Mouse (Mus musculus): ENCODE measurements at regions not wholly inside any gene's neighbourhood (a gene's known extent, or its start where the extent isn't known, plus 50 kb on each side); places are given as distances from the start of the nearest gene placed in this dataset.

DNA sequence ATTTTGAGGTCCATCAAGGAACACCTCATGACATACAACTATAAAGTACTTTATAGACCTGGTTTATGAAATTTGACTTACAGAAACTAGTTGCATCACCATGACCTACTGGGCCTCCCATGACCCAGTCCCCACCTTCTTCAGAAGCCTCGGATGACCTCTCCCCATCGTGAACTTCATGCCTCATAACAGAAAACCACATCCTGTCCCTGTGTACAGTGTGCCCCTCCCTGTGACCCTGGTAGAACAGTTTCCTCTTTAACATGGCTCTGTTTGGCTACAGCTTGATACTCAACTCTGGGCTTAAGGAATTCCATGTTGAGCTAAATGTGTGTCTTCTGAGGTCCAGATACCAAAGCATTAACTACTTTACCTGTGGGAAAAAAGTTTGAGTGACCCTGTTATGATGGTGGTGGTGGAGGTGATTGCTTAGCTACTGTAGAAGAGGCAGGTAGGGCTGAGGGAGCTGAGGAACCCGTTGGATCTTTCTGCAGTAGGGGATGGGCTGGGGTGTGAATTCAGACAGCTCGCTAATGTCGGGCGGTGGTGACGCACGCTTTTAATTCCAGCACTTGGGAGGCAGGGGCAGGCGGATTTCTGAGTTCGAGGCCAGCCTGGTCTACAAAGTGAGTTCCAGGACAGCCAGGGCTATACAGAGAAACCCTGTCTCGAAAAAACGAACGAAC is 58.4 kb upstream of the Mdm1 start:
- no peak overlapping the region for H3K4me3 ChIP-seq (ENCODE audit: low read length)

DNA sequence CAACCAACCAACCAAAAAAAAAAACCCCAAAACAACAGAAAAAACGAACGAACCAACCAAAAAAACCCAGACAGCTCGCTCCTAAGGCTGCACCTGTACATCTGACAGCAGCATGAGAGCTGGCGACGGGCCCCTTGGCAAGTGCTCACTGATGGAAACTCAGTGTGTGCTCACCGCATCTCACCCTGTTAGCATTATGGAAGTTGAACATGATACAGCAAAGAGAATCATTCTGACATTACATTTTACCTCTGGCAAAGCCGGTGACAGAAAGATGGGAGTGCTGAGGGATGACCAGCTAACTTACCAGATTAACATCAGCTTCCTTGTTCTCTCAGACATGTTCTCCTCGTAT is 57.9 kb upstream of the Mdm1 start:
- Histone ChIP-seq H3K9ac (ENCODE audit: low read length) (no peak overlapping the region), H3K27me3 (ENCODE audit: control insufficient read depth, insufficient read depth, low read depth, low read length) (no peaks in the 10 kb centered on the region), H3K4me2 (ENCODE audit: low read depth, low read length) (no peak overlapping the region), H3K4me3 (ENCODE audit: low read length) (no peak overlapping the region), H3K36me3 (ENCODE audit: control insufficient read depth, insufficient read depth, low read length) (no peaks in the 10 kb centered on the region), H3K4me1 (replicated peaks; ENCODE audit: control insufficient read depth, insufficient read depth, low read length) (no peaks in the 10 kb centered on the region), H3K27ac (ENCODE audit: low read length) (no peak overlapping the region), H3K9me3 (ENCODE audit: control insufficient read depth, low read length) (peaks cover 2% of the 10 kb centered on the region; the same call in 1 of the 2 replicates)
- 88% methylated on average over 8 of the region's 8 CpGs for WGBS
- no peak for ATAC-seq (ENCODE audit: low read depth)

More for the DNA sequence above, 58.4 kb upstream of the Mdm1 start:
- Histone ChIP-seq H3K9ac (ENCODE audit: low read length) (no peak overlapping the region), H3K36me3 (ENCODE audit: control insufficient read depth, insufficient read depth, low read length) (no peaks in the 10 kb centered on the region), H3K27ac (ENCODE audit: low read length) (no peak overlapping the region), H3K4me1 (replicated peaks; ENCODE audit: control insufficient read depth, insufficient read depth, low read length) (no peaks in the 10 kb centered on the region), H3K27me3 (ENCODE audit: control insufficient read depth, insufficient read depth, low read depth, low read length) (no peaks in the 10 kb centered on the region), H3K9me3 (ENCODE audit: control insufficient read depth, low read length) (peaks cover 2% of the 10 kb centered on the region; the same call in 1 of the 2 replicates), H3K4me2 (ENCODE audit: low read depth, low read length) (no peak overlapping the region)
- ATAC-seq (ENCODE audit: low read depth) = no peak
- WGBS = 84% methylated on average over 13 of the region's 13 CpGs

DNA sequence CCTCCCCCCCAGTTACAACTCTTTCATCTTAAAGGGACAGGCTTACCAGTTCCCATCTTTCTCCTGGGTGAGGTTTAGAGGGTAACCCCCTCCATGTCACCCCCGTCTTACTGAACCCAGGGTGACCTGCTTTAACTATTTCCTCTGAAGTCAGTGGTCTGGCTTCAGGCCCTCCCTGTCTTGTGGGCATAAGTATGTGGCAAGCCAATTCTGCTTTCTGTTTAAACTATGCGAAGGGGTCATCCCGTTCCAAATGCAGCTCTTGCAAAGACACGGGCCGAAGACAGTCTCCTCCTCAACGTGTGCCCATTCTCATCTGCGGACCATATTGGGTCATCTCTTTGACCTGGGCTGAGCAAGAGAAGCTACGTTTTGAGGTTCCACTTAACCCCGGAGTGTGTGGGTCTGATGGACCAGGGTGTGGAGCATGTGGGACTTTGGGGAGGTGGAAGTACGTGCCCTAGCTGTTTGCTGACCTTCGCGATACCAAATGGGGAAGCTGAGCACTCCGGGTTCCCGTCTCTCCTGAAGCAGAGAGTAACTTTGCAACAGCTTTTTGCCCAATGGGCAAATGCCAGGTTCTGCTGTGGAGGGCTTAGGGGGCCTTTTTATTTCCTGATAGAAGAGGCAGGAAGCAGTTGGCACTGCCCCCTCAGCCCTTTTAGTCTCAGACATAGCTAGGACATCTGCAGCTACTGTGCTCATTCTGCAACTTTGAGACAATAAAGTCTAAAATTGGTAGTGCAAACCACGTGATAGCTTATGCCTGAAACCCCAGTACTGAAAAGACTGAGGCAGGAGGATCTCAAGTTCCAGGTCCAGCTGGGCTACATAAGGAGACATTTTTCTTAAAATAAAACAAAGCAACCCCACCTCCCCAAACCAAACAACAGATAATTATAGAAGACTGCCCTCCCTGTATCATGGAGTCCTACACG is 56.3 kb upstream of the Mdm1 start:
- H3K4me2 ChIP-seq (ENCODE audit: low read depth, low read length) = no peak overlapping the region
- no peaks in the 10 kb centered on the region for H3K36me3 ChIP-seq (ENCODE audit: control insufficient read depth, insufficient read depth, low read length)
- H3K4me1 ChIP-seq (replicated peaks; ENCODE audit: control insufficient read depth, insufficient read depth, low read length) = no peaks in the 10 kb centered on the region
- no peak overlapping the region for H3K9ac ChIP-seq (ENCODE audit: low read length)
- no peak overlapping the region for H3K4me3 ChIP-seq (ENCODE audit: low read length)
- 81% methylated on average over 16 of the region's 16 CpGs for WGBS
- no peaks in the 10 kb centered on the region for H3K9me3 ChIP-seq (ENCODE audit: control insufficient read depth, low read length)
- no peak overlapping the region for H3K27ac ChIP-seq (ENCODE audit: low read length)
- ATAC-seq (ENCODE audit: low read depth) = no peak
- H3K27me3 ChIP-seq (ENCODE audit: control insufficient read depth, insufficient read depth, low read depth, low read length) = no peaks in the 10 kb centered on the region

DNA sequence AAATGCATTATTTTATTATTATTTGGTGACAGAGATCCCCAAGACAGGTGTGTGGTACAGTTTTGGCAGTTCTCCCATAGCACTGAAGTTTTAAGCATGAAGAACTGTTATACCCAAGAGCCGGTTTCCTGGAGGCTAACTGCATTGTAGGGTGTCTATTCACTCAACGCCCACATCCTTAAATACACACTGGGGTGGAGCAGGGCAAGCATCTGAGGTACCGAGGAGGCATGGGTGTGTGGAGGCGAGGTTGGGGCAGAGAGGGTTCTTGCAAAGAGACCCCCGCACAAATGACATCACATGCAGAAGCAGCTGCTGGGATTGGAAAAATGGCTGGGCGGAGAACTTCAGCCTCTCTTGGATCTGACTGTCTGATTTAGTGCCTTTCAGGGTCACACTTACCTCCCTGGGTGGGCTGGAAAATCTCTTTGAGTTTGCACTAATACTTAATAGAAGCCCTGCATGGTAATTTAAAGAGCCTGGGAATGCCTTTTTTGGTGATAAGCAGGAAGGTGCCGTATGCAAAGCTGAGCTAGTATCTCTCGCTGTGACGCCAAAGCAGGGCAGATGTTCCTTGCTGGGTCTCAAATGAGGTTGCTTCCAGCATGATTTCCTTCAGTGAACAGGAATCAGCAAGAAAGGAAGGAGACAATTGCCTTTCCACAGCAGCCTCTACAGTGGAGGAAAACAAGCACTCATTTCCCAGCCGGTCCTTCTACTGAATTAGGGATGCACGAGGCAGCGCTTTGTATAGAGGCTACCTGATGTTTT is 53.9 kb upstream of the Mdm1 start:
- WGBS = 28% methylated on average over 12 of the region's 12 CpGs

DNA sequence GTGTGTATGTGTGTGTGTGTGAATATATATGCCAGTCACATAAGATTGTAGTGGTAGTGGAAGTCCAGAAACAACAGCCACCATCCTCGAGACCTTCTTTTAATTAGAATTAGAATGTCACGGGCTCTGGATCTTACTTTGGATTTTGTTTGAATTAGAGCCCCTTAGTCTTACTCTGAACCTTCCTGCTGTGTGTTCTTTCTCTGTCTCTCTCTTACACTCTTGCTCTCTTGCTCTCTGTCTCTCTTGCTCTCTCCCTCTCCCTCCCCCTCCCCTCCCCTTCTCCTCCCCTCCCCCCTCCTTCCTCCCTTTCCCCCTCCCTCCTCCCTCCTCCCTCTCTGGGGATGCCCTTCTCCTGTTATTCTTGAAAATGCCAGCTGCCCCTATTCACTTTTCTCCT is 53.1 kb upstream of the Mdm1 start:
- Histone ChIP-seq H3K4me2 (ENCODE audit: low read depth, low read length) (no peak overlapping the region), H3K36me3 (ENCODE audit: control insufficient read depth, insufficient read depth, low read length) (no peaks in the 10 kb centered on the region), H3K4me3 (ENCODE audit: low read length) (no peak overlapping the region), H3K27ac (ENCODE audit: low read length) (no peak overlapping the region), H3K9me3 (ENCODE audit: control insufficient read depth, low read length) (no peaks in the 10 kb centered on the region), H3K9ac (ENCODE audit: low read length) (no peak overlapping the region), H3K4me1 (replicated peaks; ENCODE audit: control insufficient read depth, insufficient read depth, low read length) (no peaks in the 10 kb centered on the region), H3K27me3 (ENCODE audit: control insufficient read depth, insufficient read depth, low read depth, low read length) (no peaks in the 10 kb centered on the region)
- 58% methylated on average over 2 of the region's 2 CpGs for WGBS
- no peak for ATAC-seq (ENCODE audit: low read depth)

More for the DNA sequence above, 53.9 kb upstream of the Mdm1 start:
- no peak for ATAC-seq (ENCODE audit: low read depth)
- H3K36me3 ChIP-seq (ENCODE audit: control insufficient read depth, insufficient read depth, low read length) = no peaks in the 10 kb centered on the region
- H3K9ac ChIP-seq (ENCODE audit: low read length) = no peak overlapping the region
- no peak overlapping the region for H3K4me2 ChIP-seq (ENCODE audit: low read depth, low read length)
- H3K27me3 ChIP-seq (ENCODE audit: control insufficient read depth, insufficient read depth, low read depth, low read length) = no peaks in the 10 kb centered on the region
- no peak overlapping the region for H3K4me3 ChIP-seq (ENCODE audit: low read length)
- no peak overlapping the region for H3K27ac ChIP-seq (ENCODE audit: low read length)
- no peaks in the 10 kb centered on the region for H3K4me1 ChIP-seq (replicated peaks; ENCODE audit: control insufficient read depth, insufficient read depth, low read length)
- H3K9me3 ChIP-seq (ENCODE audit: control insufficient read depth, low read length) = no peaks in the 10 kb centered on the region

DNA sequence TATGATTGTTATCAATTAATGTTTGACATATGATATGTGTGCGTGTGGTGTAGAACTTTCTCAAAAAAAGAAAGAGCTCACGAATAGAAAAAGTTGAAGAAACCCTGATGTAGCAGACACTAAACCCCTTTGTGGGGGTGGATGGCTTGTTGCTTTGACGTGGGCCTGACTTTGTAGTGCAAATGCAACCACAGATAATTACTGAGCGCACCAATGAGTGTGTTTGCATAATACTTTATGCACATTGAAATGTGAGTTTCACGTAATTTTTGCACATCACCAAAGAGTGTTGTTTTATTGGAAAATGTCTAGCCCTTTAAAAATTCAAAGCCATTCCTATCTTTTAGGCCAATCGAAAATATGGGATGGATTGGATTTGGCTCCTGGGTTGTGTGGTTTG is 51.7 kb upstream of the Mdm1 start:
- WGBS = 80% methylated on average over 6 of the region's 6 CpGs

DNA sequence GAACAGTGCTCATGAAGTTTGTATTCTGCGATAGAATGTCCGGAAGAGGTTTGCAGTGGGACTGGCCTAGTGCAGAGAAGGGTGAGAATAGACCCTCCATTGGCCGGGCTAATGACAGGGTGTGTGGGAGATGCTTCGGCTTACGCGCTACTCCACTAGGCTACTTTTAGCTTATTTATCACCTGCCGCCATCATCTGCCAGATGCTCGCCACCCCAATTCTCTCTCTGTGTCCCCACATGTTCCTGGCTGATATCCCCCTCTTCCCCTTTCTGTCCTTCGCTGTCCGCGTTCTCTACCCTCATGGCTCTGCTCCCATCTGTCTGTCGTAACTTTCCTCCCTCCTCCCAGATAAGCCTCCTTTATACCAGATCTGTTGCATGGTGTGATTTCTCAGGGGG is 50.1 kb upstream of the Mdm1 start:
- Histone ChIP-seq H3K4me2 (ENCODE audit: low read depth, low read length) (no peak overlapping the region), H3K36me3 (ENCODE audit: control insufficient read depth, insufficient read depth, low read length) (no peaks in the 10 kb centered on the region), H3K27me3 (ENCODE audit: control insufficient read depth, insufficient read depth, low read depth, low read length) (no peaks in the 10 kb centered on the region), H3K27ac (ENCODE audit: low read length) (no peak overlapping the region), H3K4me3 (ENCODE audit: low read length) (no peak overlapping the region), H3K4me1 (replicated peaks; ENCODE audit: control insufficient read depth, insufficient read depth, low read length) (no peaks in the 10 kb centered on the region), H3K9ac (ENCODE audit: low read length) (no peak overlapping the region), H3K9me3 (ENCODE audit: control insufficient read depth, low read length) (no peaks in the 10 kb centered on the region)
- 87% methylated on average over 12 of the region's 12 CpGs for WGBS
- ATAC-seq (ENCODE audit: low read depth) = no peak

More for the DNA sequence above, 51.7 kb upstream of the Mdm1 start:
- no peaks in the 10 kb centered on the region for H3K9me3 ChIP-seq (ENCODE audit: control insufficient read depth, low read length)
- no peak overlapping the region for H3K4me3 ChIP-seq (ENCODE audit: low read length)
- ATAC-seq (ENCODE audit: low read depth) = no peak
- H3K27ac ChIP-seq (ENCODE audit: low read length) = no peak overlapping the region
- H3K9ac ChIP-seq (ENCODE audit: low read length) = no peak overlapping the region
- H3K4me1 ChIP-seq (replicated peaks; ENCODE audit: control insufficient read depth, insufficient read depth, low read length) = no peaks in the 10 kb centered on the region
- H3K27me3 ChIP-seq (ENCODE audit: control insufficient read depth, insufficient read depth, low read depth, low read length) = no peaks in the 10 kb centered on the region
- H3K4me2 ChIP-seq (ENCODE audit: low read depth, low read length) = no peak overlapping the region
- H3K36me3 ChIP-seq (ENCODE audit: control insufficient read depth, insufficient read depth, low read length) = no peaks in the 10 kb centered on the region
